Mouse (Mus musculus) limb, embryonic 15.5 days (tissue): ENCODE results near the gene Ugt1a8. TPM values are rescaled to one million over a fixed set of nuclear protein-coding genes. Genes with fewer than 3 reads are reported as not detected.
"Not testable (repeated sequence)": the region's sequence is repeated elsewhere in the genome, so short reads cannot be mapped to it uniquely, and the experiment has no call there.

Source experiments
- ATAC-seq: fragments of 200-750 bp; cut with Nextera tagmentation; 2 replicates; pipeline ENCODE4 v1.8.0; 2017; ENCODE audit warnings: low read depth, moderate TSS enrichment; ENCODE audit not compliant: insufficient number of reproducible peaks, low FRiP score, low TSS enrichment
- H3K27ac ChIP-seq: fragments of 300-500 bp; sonication (generic); 2 replicates; pipeline ENCODE4 v1.5.1; 2015; ENCODE audit warnings: moderate library complexity, mild to moderate bottlenecking, inconsistent platforms
- H3K27me3 ChIP-seq: fragments of 300-500 bp; sonication (generic); 2 replicates; pipeline ENCODE4 v1.6.1; 2015; ENCODE audit warnings: inconsistent platforms
- H3K36me3 ChIP-seq: fragments of 300-500 bp; sonication (generic); 2 replicates; pipeline ENCODE4 v1.6.1; 2015; ENCODE audit warnings: inconsistent platforms
- H3K4me1 ChIP-seq: fragments of 300-500 bp; sonication (generic); 2 replicates; pipeline ENCODE4 v1.6.1; 2015; ENCODE audit warnings: inconsistent platforms
- H3K4me2 ChIP-seq: fragments of 300-500 bp; sonication (generic); 2 replicates; pipeline ENCODE4 v1.6.1; 2015; ENCODE audit warnings: mild to moderate bottlenecking, inconsistent platforms
- H3K4me3 ChIP-seq: fragments of 300-500 bp; sonication (generic); 2 replicates; pipeline ENCODE4 v1.5.1; 2015; ENCODE audit warnings: mild to moderate bottlenecking, inconsistent platforms
- H3K9ac ChIP-seq: fragments of 300-500 bp; sonication (generic); 2 replicates; pipeline ENCODE4 v1.6.1; 2015; ENCODE audit warnings: inconsistent platforms
- H3K9me3 ChIP-seq: fragments of 300-500 bp; sonication (generic); 2 replicates; pipeline ENCODE4 v1.6.1; 2016; ENCODE audit warnings: inconsistent platforms
- WGBS: fragments of 180-500 bp; shearing (Covaris S2); methylation state at CpG from one replicate; pipeline ENCODE4 v1.1.7; 2015; 5-methylcytosine and 5-hydroxymethylcytosine counted together
- polyA plus RNA-seq: library from polyadenylated mRNA; unstranded; fragments of >200 nt; fragmentation: Nextera tagmentation; extraction: Ambion mirVana; gene quantifications from 2 replicates; pipeline ENCODE4 v1.2.1, GENCODE M21; 2015

Ugt1a8 gene
- polyA plus RNA-seq, 1 experiment from 2014 or later, result not detected

GRCm38 (mm10) chr1:88217144-88217543 lies 129.5 kb downstream of the Ugt1a8 start:
- Histone ChIP-seq H3K27ac (no peak overlapping the region), H3K4me1 (no peaks in the 10 kb centered on the region), H3K4me2 (no peak overlapping the region), H3K4me3 (no peak overlapping the region), H3K9ac (no peak overlapping the region), H3K36me3 (no peaks in the 10 kb centered on the region), H3K9me3 (peaks cover 43% of the 10 kb centered on the region), H3K27me3 (no peaks in the 10 kb centered on the region)
- ATAC-seq, result no peak
- 62% methylated on average over 2 of the region's 2 CpGs for WGBS

- Histone ChIP-seq H3K4me3 (no peak overlapping the region), H3K36me3 (no peaks in the 10 kb centered on the region), H3K9me3 (peaks cover 39% of the 10 kb centered on the region), H3K4me1 (no peaks in the 10 kb centered on the region), H3K27me3 (no peaks in the 10 kb centered on the region), H3K4me2 (no peak overlapping the region), H3K27ac (no peak overlapping the region), H3K9ac (no peak overlapping the region)
- no peak for ATAC-seq
- WGBS, result 41% methylated on average over 3 of the region's 3 CpGs
Observed at GRCm38 (mm10) chr1:88217576-88217975, 130.0 kb downstream of the Ugt1a8 start.

GRCm38 (mm10) chr1:88218051-88218450 lies 130.4 kb downstream of the Ugt1a8 start:
- Histone ChIP-seq H3K27ac (no peak overlapping the region), H3K9ac (no peak overlapping the region), H3K4me3 (no peak overlapping the region), H3K36me3 (no peaks in the 10 kb centered on the region), H3K4me1 (no peaks in the 10 kb centered on the region), H3K27me3 (no peaks in the 10 kb centered on the region), H3K9me3 (peaks cover 35% of the 10 kb centered on the region), H3K4me2 (no peak overlapping the region)
- no peak for ATAC-seq
- 76% methylated on average over 9 of the region's 9 CpGs for WGBS

- Histone ChIP-seq H3K36me3 (no peaks in the 10 kb centered on the region), H3K27ac (no peak overlapping the region), H3K9ac (no peak overlapping the region), H3K4me1 (no peaks in the 10 kb centered on the region), H3K9me3 (peaks cover 30% of the 10 kb centered on the region), H3K4me2 (no peak overlapping the region), H3K4me3 (no peak overlapping the region), H3K27me3 (no peaks in the 10 kb centered on the region)
- no peak for ATAC-seq
- 46% methylated on average over 4 of the region's 4 CpGs for WGBS
Observed at GRCm38 (mm10) chr1:88218591-88218990, 131.0 kb downstream of the Ugt1a8 start.

- no peak overlapping the region for H3K27ac ChIP-seq
- H3K9ac ChIP-seq, result no peak overlapping the region
- H3K36me3 ChIP-seq, result no peaks in the 10 kb centered on the region
- peaks cover 25% of the 10 kb centered on the region for H3K9me3 ChIP-seq
- H3K27me3 ChIP-seq, result no peaks in the 10 kb centered on the region
- ATAC-seq, result no peak
- no peaks in the 10 kb centered on the region for H3K4me1 ChIP-seq
- H3K4me3 ChIP-seq, result no peak overlapping the region
- H3K4me2 ChIP-seq, result no peak overlapping the region
- 16% methylated on average over 1 of the region's 1 CpGs for WGBS
Observed at GRCm38 (mm10) chr1:88219054-88219453, 131.4 kb downstream of the Ugt1a8 start.

GRCm38 (mm10) chr1:88220336-88220735 lies 132.7 kb downstream of the Ugt1a8 start:
- Histone ChIP-seq H3K9ac (no peak overlapping the region), H3K27ac (no peak overlapping the region), H3K27me3 (no peaks in the 10 kb centered on the region), H3K4me2 (no peak overlapping the region), H3K4me1 (no peaks in the 10 kb centered on the region), H3K36me3 (no peaks in the 10 kb centered on the region), H3K9me3 (peaks cover 16% of the 10 kb centered on the region), H3K4me3 (no peak overlapping the region)
- ATAC-seq, result no peak

GRCm38 (mm10) chr1:88222216-88222615 lies 134.6 kb downstream of the Ugt1a8 start:
- 44% methylated on average over 2 of the region's 2 CpGs for WGBS
- Histone ChIP-seq H3K4me3 (no peak overlapping the region), H3K9me3 (peaks cover 22% of the 10 kb centered on the region), H3K36me3 (no peaks in the 10 kb centered on the region), H3K9ac (no peak overlapping the region), H3K27me3 (no peaks in the 10 kb centered on the region), H3K27ac (no peak overlapping the region), H3K4me1 (no peaks in the 10 kb centered on the region), H3K4me2 (no peak overlapping the region)
- ATAC-seq, result no peak

GRCm38 (mm10) chr1:88223011-88223515 lies 135.4 kb downstream of the Ugt1a8 start:
- not testable (repeated sequence) for H3K27ac ChIP-seq, H3K9ac ChIP-seq, H3K4me3 ChIP-seq, H3K4me1 ChIP-seq, H3K27me3 ChIP-seq, H3K36me3 ChIP-seq, ATAC-seq, H3K4me2 ChIP-seq
- peaks cover 24% of the 10 kb centered on the region for H3K9me3 ChIP-seq

- Histone ChIP-seq H3K27ac (no peak overlapping the region), H3K9me3 (peaks cover 29% of the 10 kb centered on the region), H3K4me1 (no peaks in the 10 kb centered on the region), H3K4me3 (no peak overlapping the region), H3K36me3 (no peaks in the 10 kb centered on the region), H3K9ac (no peak overlapping the region), H3K27me3 (no peaks in the 10 kb centered on the region), H3K4me2 (no peak overlapping the region)
- WGBS, result 53% methylated on average over 1 of the region's 1 CpGs
- ATAC-seq, result no peak
Observed at GRCm38 (mm10) chr1:88223591-88223990, 136.0 kb downstream of the Ugt1a8 start.

- H3K36me3 ChIP-seq, result no peaks in the 10 kb centered on the region
- no peak for ATAC-seq
- WGBS, result 63% methylated on average over 2 of the region's 2 CpGs
Observed at GRCm38 (mm10) chr1:88224029-88224776, 136.6 kb downstream of the Ugt1a8 start.

GRCm38 (mm10) chr1:88225301-88225700 lies 137.7 kb downstream of the Ugt1a8 start:
- not testable (repeated sequence) for H3K4me1 ChIP-seq

More at GRCm38 (mm10) chr1:88224029-88224776, 136.6 kb downstream of the Ugt1a8 start:
- no peak overlapping the region for H3K27ac ChIP-seq
- H3K4me3 ChIP-seq, result no peak overlapping the region
- no peaks in the 10 kb centered on the region for H3K4me1 ChIP-seq
- H3K4me2 ChIP-seq, result no peak overlapping the region
- peaks cover 35% of the 10 kb centered on the region for H3K9me3 ChIP-seq
- H3K27me3 ChIP-seq, result no peaks in the 10 kb centered on the region
- no peak overlapping the region for H3K9ac ChIP-seq

GRCm38 (mm10) chr1:88225741-88226140 lies 138.1 kb downstream of the Ugt1a8 start:
- Histone ChIP-seq H3K9ac (no peak overlapping the region), H3K36me3 (no peaks in the 10 kb centered on the region), H3K9me3 (peaks cover 47% of the 10 kb centered on the region), H3K4me1 (no peaks in the 10 kb centered on the region), H3K4me2 (no peak overlapping the region), H3K27ac (no peak overlapping the region), H3K4me3 (no peak overlapping the region), H3K27me3 (no peaks in the 10 kb centered on the region)
- ATAC-seq, result no peak

More at GRCm38 (mm10) chr1:88225301-88225700, 137.7 kb downstream of the Ugt1a8 start:
- H3K27ac ChIP-seq, H3K4me2 ChIP-seq, H3K36me3 ChIP-seq, H3K4me3 ChIP-seq, ATAC-seq, H3K27me3 ChIP-seq, H3K9ac ChIP-seq: not testable (repeated sequence)
- H3K9me3 ChIP-seq, result peaks cover 46% of the 10 kb centered on the region
- WGBS, result 36% methylated on average over 2 of the region's 2 CpGs
